Mouse (Mus musculus) urinary bladder, postnatal 10 days (tissue): ENCODE data around the gene Ccpg1.

ENCODE experiments used
- DNase-seq: peaks from one replicate; pipeline ENCODE4 v3.0.0; 2022; ENCODE audit warnings: low spot score

Gene Ccpg1

GRCm38 (mm10) chr9:72996167-72996566 is 10.9 kb downstream of the Ccpg1 start:
- no peak for DNase-seq

GRCm38 (mm10) chr9:72996806-72997205 is 11.6 kb downstream of the Ccpg1 start:
- no peak for DNase-seq

- no peak for DNase-seq
Measured at GRCm38 (mm10) chr9:73000487-73000886, 15.3 kb downstream of the Ccpg1 start.

- DNase-seq: no peak
Measured at GRCm38 (mm10) chr9:73001314-73002011, 16.2 kb downstream of the Ccpg1 start.

- no peak for DNase-seq
Measured at GRCm38 (mm10) chr9:73002177-73002576, 16.9 kb downstream of the Ccpg1 start.

GRCm38 (mm10) chr9:73004076-73004475 is 18.8 kb downstream of the Ccpg1 start:
- no peak for DNase-seq

- no peak for DNase-seq
Measured at GRCm38 (mm10) chr9:73005106-73005505, 19.9 kb downstream of the Ccpg1 start.

GRCm38 (mm10) chr9:73006175-73006574 is 20.9 kb downstream of the Ccpg1 start:
- DNase-seq: no peak

GRCm38 (mm10) chr9:73008384-73008783 is 23.2 kb downstream of the Ccpg1 start:
- DNase-seq: no peak

GRCm38 (mm10) chr9:73012629-73013028 is 27.4 kb downstream of the Ccpg1 start:
- DNase-seq: no peak

- no peak for DNase-seq
Measured at GRCm38 (mm10) chr9:73014724-73015123, 29.5 kb downstream of the Ccpg1 start.

- no peak for DNase-seq
Measured at GRCm38 (mm10) chr9:73019841-73020240, 34.6 kb downstream of the Ccpg1 start.

GRCm38 (mm10) chr9:73020566-73021097 is 35.4 kb downstream of the Ccpg1 start:
- DNase-seq: no peak

GRCm38 (mm10) chr9:73025818-73026636 is 40.8 kb downstream of the Ccpg1 start:
- no peak for DNase-seq

GRCm38 (mm10) chr9:73030443-73030842 is 45.2 kb downstream of the Ccpg1 start:
- no peak for DNase-seq

- no peak for DNase-seq
Measured at GRCm38 (mm10) chr9:73031421-73031820, 46.2 kb downstream of the Ccpg1 start.

GRCm38 (mm10) chr9:73033406-73033805 is 48.2 kb downstream of the Ccpg1 start:
- no peak for DNase-seq

GRCm38 (mm10) chr9:73039222-73039945 is 54.2 kb downstream of the Ccpg1 start:
- peak; percentile 78 for DNase-seq

GRCm38 (mm10) chr9:73040080-73040479 is 54.9 kb downstream of the Ccpg1 start, which contains the start of gene Pigb:
Gene Pigb (minus strand): TSS chr9:73040378.
- no peak for DNase-seq

- peak; percentile 32 for DNase-seq
Measured at GRCm38 (mm10) chr9:73044146-73045079, 59.2 kb downstream of the Ccpg1 start, which contains the start of gene Rab27a. Gene Rab27a (plus strand): TSS chr9:73044854.

GRCm38 (mm10) chr9:73045204-73045603 is 60.0 kb downstream of the Ccpg1 start:
- DNase-seq: no peak
